Mouse (Mus musculus) monocyte, adult 59 days (primary cell): ENCODE data around the gene Vmn1r20. TPM values are rescaled to one million over a fixed set of nuclear protein-coding genes. Genes with fewer than 3 reads are reported as not detected.

Experiments
- total RNA-seq, 2 experiments: library from RNA; stranded (reverse); gene quantifications; one replicate each; pipeline ENCODE4 v1.2.4; 2023

Vmn1r20 gene
- not detected for total RNA-seq

GRCm38 (mm10) chr6:57428630-57429029 lies at the start of gene Vmn1r20:
Gene Vmn1r20, plus strand, starts transcription at chr6:57428930.

DNA sequence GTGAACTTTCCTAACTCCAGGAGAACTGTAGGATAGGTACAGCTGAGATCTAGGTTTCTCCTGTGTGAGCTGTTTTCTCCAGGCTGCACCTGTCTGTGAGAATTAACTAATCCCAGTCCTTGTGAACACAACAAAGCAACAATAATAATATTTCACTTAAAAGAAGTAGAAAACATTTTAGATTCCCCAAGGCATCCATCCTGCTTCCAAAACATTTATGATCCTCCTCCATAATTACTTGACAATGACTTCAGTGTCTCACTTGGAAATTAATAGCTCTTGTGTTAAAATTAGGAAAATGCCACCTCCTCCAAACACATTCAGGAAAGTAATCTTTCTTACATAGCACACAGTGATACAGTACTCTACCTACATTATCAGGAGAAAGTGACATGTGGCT lies 33.0 kb upstream of the Vmn1r20 start, which contains the start of gene Vmn1r18:
Gene Vmn1r18 (minus strand): TSS at position 101 of the 400 bp plus-strand sequence.

DNA sequence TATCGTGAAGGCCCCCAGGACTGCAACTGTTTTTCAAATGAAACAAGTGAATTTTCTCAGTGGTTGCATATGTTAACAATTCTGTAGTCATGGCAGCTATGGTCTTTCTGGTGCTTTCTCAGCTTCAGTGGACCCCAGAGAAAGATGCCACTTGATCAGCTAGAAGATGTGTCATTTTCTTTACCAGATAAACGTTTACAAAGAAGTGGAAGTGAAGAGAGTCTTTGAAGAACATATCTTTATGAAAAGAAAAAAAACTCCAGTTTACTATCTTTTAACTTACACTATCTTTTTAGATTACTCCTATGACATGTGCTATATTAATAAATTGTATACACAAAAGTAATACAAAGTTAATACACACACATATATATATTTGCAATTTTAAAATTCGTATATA lies 25.2 kb upstream of the Vmn1r20 start, which contains the start of gene Vmn1r19:
Gene Vmn1r19 (plus strand): TSS at position 301 of the 400 bp plus-strand sequence.

Other genes starting within 250 kb of the Vmn1r20 start
- gene Vmn1r13, start 225.6 kb upstream of the Vmn1r20 start, total RNA-seq: not detected
- not detected for gene Vmn1r14, start 197.2 kb upstream of the Vmn1r20 start, total RNA-seq
- gene Vmn1r15, start 171.0 kb upstream of the Vmn1r20 start, total RNA-seq: not detected
- gene Vmn1r16, start 99.4 kb upstream of the Vmn1r20 start, total RNA-seq: not detected
- gene Vmn1r17, start 65.2 kb upstream of the Vmn1r20 start, total RNA-seq: not detected
- not detected for gene Vmn1r18, start 33.1 kb upstream of the Vmn1r20 start, total RNA-seq
- gene Vmn1r19, start 25.1 kb upstream of the Vmn1r20 start, total RNA-seq: not detected
- gene Ppm1k, start 106.5 kb downstream of the Vmn1r20 start, total RNA-seq: 10 to 100 TPM in 1 of 2 experiments, 1 to 10 TPM in 1; 8.0 to 11.8 TPM
- gene Herc6, start 152.1 kb downstream of the Vmn1r20 start, total RNA-seq: 10 to 100 TPM; 28.7 to 28.8 TPM